Mouse (Mus musculus): ENCODE data around the gene Arhgap19. TPM values are rescaled to one million over a fixed set of nuclear protein-coding genes. Genes with fewer than 3 reads are reported as not detected.

Gene Arhgap19
- 1 to 10 TPM; 3.2 to 3.4 TPM for total RNA-seq (2023)

DNA sequence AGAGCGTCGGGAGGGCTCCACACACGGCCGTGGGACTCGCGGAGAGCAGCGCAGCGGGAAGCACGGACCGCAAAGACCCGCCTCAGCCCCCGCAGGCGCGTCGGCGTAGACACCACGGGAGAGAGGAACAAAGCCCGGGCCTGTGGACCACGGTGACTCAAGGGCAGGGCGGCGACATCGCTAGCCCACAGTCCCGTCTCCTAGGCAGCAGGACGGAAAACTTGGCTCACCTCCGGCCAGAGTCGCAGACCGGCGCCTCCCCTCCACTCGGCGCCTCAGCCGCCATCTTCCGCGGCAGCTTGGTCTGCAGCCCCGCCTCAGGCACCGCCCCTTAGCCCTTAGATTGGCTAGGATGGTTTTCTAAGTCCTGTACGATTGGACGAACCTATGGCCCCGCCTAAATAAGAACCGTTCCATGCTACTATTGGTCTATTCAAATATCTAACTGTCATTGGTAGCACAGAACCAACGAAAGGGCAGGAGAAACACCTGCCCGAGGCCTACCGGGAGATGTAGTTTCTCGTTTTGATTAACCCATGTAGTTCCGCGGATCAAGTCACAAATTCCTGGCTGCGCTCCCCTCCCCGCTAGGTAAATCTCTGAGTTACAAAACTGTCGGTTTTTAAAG is at the start of gene Arhgap19:
TSS of gene Arhgap19 (minus strand) at position 306 of the 628 bp plus-strand sequence.

DNA sequence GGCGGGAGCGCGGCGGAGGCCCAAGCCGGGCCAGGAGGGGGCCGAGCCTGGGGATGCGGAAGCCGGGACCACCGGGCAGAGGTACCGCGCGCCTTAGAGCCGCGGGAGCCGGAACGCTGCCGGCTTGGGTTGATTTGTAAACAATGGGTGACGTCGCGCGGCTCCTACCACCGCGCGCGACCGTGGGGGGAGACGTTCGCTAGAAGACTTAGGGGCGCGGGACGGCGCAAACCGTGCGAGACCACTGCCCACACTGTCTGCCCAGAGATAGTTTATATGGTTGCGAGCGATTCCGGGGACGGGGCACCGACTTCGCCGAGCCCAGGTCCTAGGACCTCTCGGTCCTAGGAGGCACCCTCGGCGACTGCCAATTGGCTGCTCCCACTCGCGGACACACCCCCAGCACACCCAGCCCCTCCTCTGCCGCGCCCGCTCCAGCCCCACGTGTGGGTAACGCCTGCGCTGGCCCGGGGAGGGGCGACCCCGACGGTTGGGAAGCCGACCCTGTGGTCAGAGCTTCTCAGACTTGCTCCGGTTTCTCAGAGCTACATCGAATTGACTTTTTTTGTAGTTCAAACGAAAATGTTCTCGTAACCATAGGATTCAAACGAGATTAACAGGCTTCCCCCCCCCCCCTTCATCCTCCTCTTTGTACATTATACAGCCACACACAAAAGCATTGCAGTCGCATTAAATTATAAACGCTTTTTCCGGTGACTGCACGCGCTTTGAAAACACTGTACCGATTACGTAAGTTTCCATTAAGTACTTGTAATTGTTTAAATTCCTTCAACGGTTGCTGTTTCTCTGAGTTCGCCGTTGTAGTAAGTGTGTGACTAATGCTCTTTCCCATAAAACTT is 46.4 kb upstream of the Arhgap19 start, which contains the start of gene Frat2:
TSS of gene Frat2 (minus strand) at position 141 of the 860 bp plus-strand sequence.

DNA sequence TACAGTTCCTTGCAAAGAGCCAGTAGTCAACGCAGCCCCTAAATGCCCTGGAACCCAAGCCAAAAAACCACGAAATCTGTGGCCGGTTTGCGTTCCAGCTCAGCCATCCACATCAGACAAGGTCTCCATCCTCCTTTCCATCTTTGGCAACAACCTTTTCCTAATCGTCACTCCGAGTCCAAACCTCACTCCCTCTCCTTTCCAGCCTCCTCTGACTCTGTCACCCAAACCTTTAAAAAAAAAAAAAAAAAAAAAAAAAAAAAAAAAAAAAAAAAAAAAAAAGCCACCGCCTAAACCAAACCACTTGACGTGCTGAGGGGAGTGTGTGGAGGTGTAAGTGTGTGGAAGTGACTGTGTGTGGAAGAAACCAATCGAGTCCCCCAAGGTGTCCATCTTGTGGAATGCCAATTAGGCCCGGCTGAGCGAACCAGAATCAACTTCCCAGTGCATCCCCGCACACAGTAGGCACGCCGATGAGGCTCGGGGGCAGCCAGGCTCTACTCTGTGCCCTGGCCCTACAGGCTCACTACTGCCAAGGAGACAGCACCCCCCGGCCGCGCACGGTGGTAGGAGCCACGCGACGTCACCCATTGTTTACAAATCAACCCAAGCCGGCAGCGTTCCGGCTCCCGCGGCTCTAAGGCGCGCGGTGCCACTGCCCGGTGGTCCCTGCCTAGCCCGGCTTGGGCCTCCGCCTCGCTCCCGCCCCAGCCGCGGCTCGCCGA is 27.7 kb upstream of the Arhgap19 start, which contains the start of gene Frat1:
TSS of gene Frat1 (plus strand) at position 590 of the 725 bp plus-strand sequence.

DNA sequence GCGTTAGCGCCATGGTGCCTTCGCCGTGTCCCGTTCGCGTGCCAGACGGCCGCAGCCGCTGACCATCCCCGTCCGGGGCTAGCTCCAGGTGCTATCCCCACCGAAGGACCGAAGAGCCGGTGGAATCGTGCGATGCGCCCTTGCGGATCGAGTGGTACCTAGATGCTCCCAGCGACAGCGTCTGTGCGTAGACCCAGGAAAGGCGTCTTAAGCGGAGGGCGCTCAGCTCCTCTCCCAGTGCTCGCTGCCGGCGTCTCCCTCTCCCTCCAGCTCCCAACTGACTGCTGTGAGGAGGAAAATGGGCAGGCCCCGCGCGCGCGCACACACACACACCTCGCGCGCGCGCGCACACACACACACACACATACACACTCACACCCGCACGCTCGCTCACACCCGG is 58.5 kb downstream of the Arhgap19 start, which contains the start of gene Slit1:
TSS of gene Slit1 (minus strand) at position 270 of the 400 bp plus-strand sequence.

Other genes with a start within 250 kb of the Arhgap19 start
- gene Gm340, start 219.7 kb downstream of the Arhgap19 start, total RNA-seq (2023), result 10 to 100 TPM; 38.3 to 42.3 TPM
- gene Slit1, start 58.4 kb downstream of the Arhgap19 start, total RNA-seq (2023), result under 1 TPM; 0.21 to 0.41 TPM
- gene Frat1, start 27.9 kb upstream of the Arhgap19 start, total RNA-seq (2023), result 10 to 100 TPM; 30.6 to 34.9 TPM
- 10 to 100 TPM; 38.2 to 44.8 TPM for gene Frat2, start 46.1 kb upstream of the Arhgap19 start, total RNA-seq (2023)
- gene Rrp12, start 94.1 kb upstream of the Arhgap19 start, total RNA-seq (2023), result 10 to 100 TPM; 25.6 to 27.8 TPM
- 100 to 1,000 TPM; 102 to 106 TPM for gene Pgam1, start 109.9 kb upstream of the Arhgap19 start, total RNA-seq (2023)
- gene Exosc1, start 131.4 kb upstream of the Arhgap19 start, total RNA-seq (2023), result 10 to 100 TPM; 53.8 to 57.0 TPM
- gene Zdhhc16, start 131.4 kb upstream of the Arhgap19 start, total RNA-seq (2023), result 10 to 100 TPM; 40.3 to 41.5 TPM
- gene Mms19, start 179.1 kb upstream of the Arhgap19 start, total RNA-seq (2023), result 100 to 1,000 TPM in 1 of 2 experiments, 10 to 100 TPM in 1; 79.2 to 111 TPM
- gene Ubtd1, start 179.7 kb upstream of the Arhgap19 start, total RNA-seq (2023), result 1 to 10 TPM; 8.8 to 9.3 TPM
- gene Ankrd2, start 234.0 kb upstream of the Arhgap19 start, total RNA-seq (2023), result not detected
- not detected for gene Hoga1, start 243.6 kb upstream of the Arhgap19 start, total RNA-seq (2023)